Mouse (Mus musculus): ENCODE results near the gene Frs3.

Gene Frs3

GRCm38 (mm10) chr17:47730633-47731575, 42.1 kb downstream of the Frs3 start:
- no peak for ATAC-seq (ENCODE audit: insufficient number of reproducible peaks, low FRiP score, low TSS enrichment)

GRCm38 (mm10) chr17:47735553-47736100, 46.8 kb downstream of the Frs3 start:
- ATAC-seq (ENCODE audit: insufficient number of reproducible peaks, low FRiP score, low TSS enrichment): no peak

- peak; percentile 53 for ATAC-seq (ENCODE audit: insufficient number of reproducible peaks, low FRiP score, low TSS enrichment)
These were observed 48.0 kb downstream of the Frs3 start, which contains the start of gene Tfeb for GRCm38 (mm10) chr17:47736856-47737255. Tfeb (plus strand) TSS chr17:47737030.

GRCm38 (mm10) chr17:47737271-47738065, 48.6 kb downstream of the Frs3 start:
- ATAC-seq (ENCODE audit: insufficient number of reproducible peaks, low FRiP score, low TSS enrichment): peak; percentile 74

- ATAC-seq (ENCODE audit: insufficient number of reproducible peaks, low FRiP score, low TSS enrichment): peak; percentile 17
These were observed 49.4 kb downstream of the Frs3 start for GRCm38 (mm10) chr17:47738066-47738878.

- no peak for ATAC-seq (ENCODE audit: insufficient number of reproducible peaks, low FRiP score, low TSS enrichment)
These were observed 50.3 kb downstream of the Frs3 start for GRCm38 (mm10) chr17:47738879-47739798.

GRCm38 (mm10) chr17:47740186-47740585, 51.4 kb downstream of the Frs3 start:
- ATAC-seq (ENCODE audit: insufficient number of reproducible peaks, low FRiP score, low TSS enrichment): no peak

- ATAC-seq (ENCODE audit: insufficient number of reproducible peaks, low FRiP score, low TSS enrichment): no peak
These were observed 54.3 kb downstream of the Frs3 start for GRCm38 (mm10) chr17:47742991-47743734.

- no peak for ATAC-seq (ENCODE audit: insufficient number of reproducible peaks, low FRiP score, low TSS enrichment)
These were observed 55.3 kb downstream of the Frs3 start for GRCm38 (mm10) chr17:47744086-47744485.

- ATAC-seq (ENCODE audit: insufficient number of reproducible peaks, low FRiP score, low TSS enrichment): no peak
These were observed 56.0 kb downstream of the Frs3 start for GRCm38 (mm10) chr17:47744746-47745368.

GRCm38 (mm10) chr17:47748791-47749553, 60.1 kb downstream of the Frs3 start:
- no peak for ATAC-seq (ENCODE audit: insufficient number of reproducible peaks, low FRiP score, low TSS enrichment)

- no peak for ATAC-seq (ENCODE audit: insufficient number of reproducible peaks, low FRiP score, low TSS enrichment)
These were observed 60.8 kb downstream of the Frs3 start for GRCm38 (mm10) chr17:47749626-47750025.

GRCm38 (mm10) chr17:47750101-47750500, 61.3 kb downstream of the Frs3 start:
- no peak for ATAC-seq (ENCODE audit: insufficient number of reproducible peaks, low FRiP score, low TSS enrichment)

- no peak for ATAC-seq (ENCODE audit: insufficient number of reproducible peaks, low FRiP score, low TSS enrichment)
These were observed 63.0 kb downstream of the Frs3 start for GRCm38 (mm10) chr17:47751811-47752210.

- no peak for ATAC-seq (ENCODE audit: insufficient number of reproducible peaks, low FRiP score, low TSS enrichment)
These were observed 64.4 kb downstream of the Frs3 start for GRCm38 (mm10) chr17:47753130-47753775.

Data from cerebellum, adult (tissue).